Mouse (Mus musculus) intestine, embryonic 14.5 days (tissue): ENCODE data around the gene Fkbp6. TPM values are rescaled to one million over a fixed set of nuclear protein-coding genes. Genes with fewer than 3 reads are reported as not detected.
A peak's percentile ranks its signal among the peaks of the same experiment; 100 is the strongest.

Source experiments
- ATAC-seq: fragments of 200-750 bp; cut with Nextera tagmentation; replicated peaks from 2 replicates; pipeline ENCODE4 v1.8.0; 2017; ENCODE audit warnings: low read depth, moderate number of reproducible peaks, moderate TSS enrichment, moderate library complexity; ENCODE audit not compliant: low FRiP score, low TSS enrichment
- DNase-seq: peaks from one replicate; pipeline ENCODE4 v3.0.0-alpha.2; 2018; ENCODE audit warnings: low spot score
- H3K27ac ChIP-seq: fragments of 300-500 bp; sonication (generic); 2 replicates; pipeline ENCODE4 v1.5.1; 2014; ENCODE audit warnings: low read depth, mild to moderate bottlenecking, control low read depth
- H3K27me3 ChIP-seq: fragments of 300-500 bp; sonication (generic); replicated peaks from 2 replicates; pipeline ENCODE4 v1.6.1; 2014; ENCODE audit warnings: low read length, control low read depth; ENCODE audit not compliant: control insufficient read depth, insufficient read depth
- H3K36me3 ChIP-seq: fragments of 300-500 bp; sonication (generic); 2 replicates; pipeline ENCODE4 v1.6.1; 2014; ENCODE audit warnings: low read length, control low read depth; ENCODE audit not compliant: control insufficient read depth, insufficient read depth
- H3K4me1 ChIP-seq: fragments of 300-500 bp; sonication (generic); replicated peaks from 2 replicates; pipeline ENCODE4 v1.6.1; 2014; ENCODE audit warnings: low read length, control low read depth, mixed read lengths; ENCODE audit not compliant: control insufficient read depth, insufficient read depth
- H3K4me2 ChIP-seq: fragments of 300-500 bp; sonication (generic); 2 replicates; pipeline ENCODE4 v1.6.1; 2014; ENCODE audit warnings: low read length
- H3K4me3 ChIP-seq: fragments of 300-500 bp; sonication (generic); 2 replicates; pipeline ENCODE4 v1.5.1; 2014; ENCODE audit warnings: low read depth, low read length, control low read depth, mixed read lengths
- H3K9ac ChIP-seq: fragments of 300-500 bp; sonication (generic); 2 replicates; pipeline ENCODE4 v1.6.1; 2014; ENCODE audit warnings: mild to moderate bottlenecking, low read length
- H3K9me3 ChIP-seq: fragments of 300-500 bp; sonication (generic); 2 replicates; pipeline ENCODE4 v1.6.1; 2016; ENCODE audit warnings: low read length, control low read depth; ENCODE audit not compliant: control insufficient read depth
- WGBS: fragments of 180-500 bp; shearing (Covaris S2); extraction: QIAGEN DNeasy Blood & Tissue Kit; methylation state at CpG from one replicate; pipeline ENCODE4 v1.1.7; 2014; 5-methylcytosine and 5-hydroxymethylcytosine counted together
- microRNA-seq: library from miRNA; unstranded; fragments of <30 nt; microRNA quantifications from one replicate; pipeline ENCODE4, GENCODE M21; 2016
- polyA plus RNA-seq: library from polyadenylated mRNA; unstranded; fragments of >200 nt; fragmentation: Nextera tagmentation; extraction: Ambion mirVana; gene quantifications from 2 replicates; pipeline ENCODE4 v1.2.1, GENCODE M21; 2014

Gene Fkbp6
- polyA plus RNA-seq, 1 experiment from 2014 or later, result 0.19 TPM

GRCm38 (mm10) chr5:135247337-135247736 is 102.5 kb downstream of the Fkbp6 start:
- peaks cover 49% of the 10 kb centered on the region for H3K36me3 ChIP-seq
- no peak overlapping the region for H3K27ac ChIP-seq
- no peak overlapping the region for H3K4me3 ChIP-seq
- no peak for ATAC-seq
- peaks cover 28% of the 10 kb centered on the region for H3K27me3 ChIP-seq
- no peak for DNase-seq
- H3K9me3 ChIP-seq, result no peaks in the 10 kb centered on the region
- WGBS, result 77% methylated on average over 9 of the region's 9 CpGs
- H3K4me1 ChIP-seq, result no peaks in the 10 kb centered on the region; the same call in 1 of the 2 replicates
- H3K9ac ChIP-seq, result no peak overlapping the region
- no peak overlapping the region for H3K4me2 ChIP-seq

GRCm38 (mm10) chr5:135246531-135246930 is 103.3 kb downstream of the Fkbp6 start:
- DNase-seq, result no peak
- Histone ChIP-seq H3K27me3 (peaks cover 28% of the 10 kb centered on the region), H3K9ac (no peak overlapping the region), H3K4me1 (no peaks in the 10 kb centered on the region; the same call in 1 of the 2 replicates), H3K27ac (no peak overlapping the region), H3K4me2 (no peak overlapping the region), H3K9me3 (no peaks in the 10 kb centered on the region), H3K4me3 (no peak overlapping the region), H3K36me3 (peaks cover 57% of the 10 kb centered on the region)
- WGBS, result 77% methylated on average over 4 of the region's 4 CpGs
- ATAC-seq, result no peak

GRCm38 (mm10) chr5:135243166-135243565 is 106.7 kb downstream of the Fkbp6 start:
- no peak for ATAC-seq
- Histone ChIP-seq H3K36me3 (peaks cover 91% of the 10 kb centered on the region), H3K27me3 (0 out of 2 replicates have a peak, but pooled peaks cover 2% of the 10 kb centered on the region), H3K4me3 (no peak overlapping the region), H3K9me3 (no peaks in the 10 kb centered on the region), H3K27ac (no peak overlapping the region), H3K4me1 (no peaks in the 10 kb centered on the region), H3K9ac (no peak overlapping the region), H3K4me2 (no peak overlapping the region)
- 92% methylated on average over 1 of the region's 1 CpGs for WGBS
- DNase-seq, result no peak

- no peaks in the 10 kb centered on the region for H3K4me1 ChIP-seq
- H3K4me2 ChIP-seq, result no peak overlapping the region
- ATAC-seq (no peak), DNase-seq (no peak)
- no peaks in the 10 kb centered on the region for H3K27me3 ChIP-seq
- 92% methylated on average over 3 of the region's 3 CpGs for WGBS
- H3K9ac ChIP-seq, result no peak overlapping the region
- H3K4me3 ChIP-seq, result no peak overlapping the region
- H3K36me3 ChIP-seq, result peaks cover 96% of the 10 kb centered on the region
- H3K9me3 ChIP-seq, result no peaks in the 10 kb centered on the region
- H3K27ac ChIP-seq, result no peak overlapping the region
These were observed 107.2 kb downstream of the Fkbp6 start for GRCm38 (mm10) chr5:135242608-135243007.

GRCm38 (mm10) chr5:135242136-135242535 is 107.7 kb downstream of the Fkbp6 start:
- DNase-seq, result no peak
- H3K27me3 ChIP-seq, result no peaks in the 10 kb centered on the region
- 77% methylated on average over 12 of the region's 12 CpGs for WGBS
- no peak overlapping the region for H3K4me3 ChIP-seq
- no peaks in the 10 kb centered on the region for H3K4me1 ChIP-seq
- no peak for ATAC-seq
- no peak overlapping the region for H3K27ac ChIP-seq
- no peak overlapping the region for H3K4me2 ChIP-seq
- no peak overlapping the region for H3K9ac ChIP-seq
- peaks cover 100% of the 10 kb centered on the region for H3K36me3 ChIP-seq
- H3K9me3 ChIP-seq, result no peaks in the 10 kb centered on the region

Small RNA genes lying within 50 kb of the gene (microRNA-seq; reads per million reads assigned to microRNA genes)
- 0.93 reads per million, percentile 6 among the genes with 10 or more reads in this experiment for gene Mir7033

Other genes with a start within 250 kb of the Fkbp6 start
- gene Tbl2, start 200.4 kb downstream of the Fkbp6 start, polyA plus RNA-seq, result 26.2 and 27.8 TPM in 2 replicates
- gene Bcl7b, start 181.8 kb downstream of the Fkbp6 start, polyA plus RNA-seq, result 48.0 and 55.3 TPM in 2 replicates
- gene Baz1b, start 162.8 kb downstream of the Fkbp6 start, polyA plus RNA-seq, result 50.8 and 54.2 TPM in 2 replicates
- gene Fzd9, start 98.8 kb downstream of the Fkbp6 start, polyA plus RNA-seq, result 0.65 and 1.2 TPM in 2 replicates
- not detected in 2 replicates for gene Trim50, start 3.3 kb upstream of the Fkbp6 start, polyA plus RNA-seq
- 28.8 and 29.2 TPM in 2 replicates for gene Nsun5, start 19.9 kb upstream of the Fkbp6 start, polyA plus RNA-seq
- 14.8 and 16.5 TPM in 2 replicates for gene Pom121, start 44.5 kb upstream of the Fkbp6 start, polyA plus RNA-seq
- gene Hip1, start 195.1 kb upstream of the Fkbp6 start, polyA plus RNA-seq, result 32.7 and 37.3 TPM in 2 replicates
- gene Ccl26, start 213.5 kb upstream of the Fkbp6 start, polyA plus RNA-seq, result not detected in 2 replicates
- gene Ccl24, start 223.0 kb upstream of the Fkbp6 start, polyA plus RNA-seq, result 13.0 and 16.0 TPM in 2 replicates